Mouse (Mus musculus) lung, postnatal 4 days (tissue): ENCODE data around the gene Lst1.
A peak's percentile ranks its signal among the peaks of the same experiment; 100 is the strongest.

Experiments used
- DNase-seq, 2 experiments: peaks; one replicate each; pipeline ENCODE4 v3.0.0; 2021

The Lst1 gene

DNA sequence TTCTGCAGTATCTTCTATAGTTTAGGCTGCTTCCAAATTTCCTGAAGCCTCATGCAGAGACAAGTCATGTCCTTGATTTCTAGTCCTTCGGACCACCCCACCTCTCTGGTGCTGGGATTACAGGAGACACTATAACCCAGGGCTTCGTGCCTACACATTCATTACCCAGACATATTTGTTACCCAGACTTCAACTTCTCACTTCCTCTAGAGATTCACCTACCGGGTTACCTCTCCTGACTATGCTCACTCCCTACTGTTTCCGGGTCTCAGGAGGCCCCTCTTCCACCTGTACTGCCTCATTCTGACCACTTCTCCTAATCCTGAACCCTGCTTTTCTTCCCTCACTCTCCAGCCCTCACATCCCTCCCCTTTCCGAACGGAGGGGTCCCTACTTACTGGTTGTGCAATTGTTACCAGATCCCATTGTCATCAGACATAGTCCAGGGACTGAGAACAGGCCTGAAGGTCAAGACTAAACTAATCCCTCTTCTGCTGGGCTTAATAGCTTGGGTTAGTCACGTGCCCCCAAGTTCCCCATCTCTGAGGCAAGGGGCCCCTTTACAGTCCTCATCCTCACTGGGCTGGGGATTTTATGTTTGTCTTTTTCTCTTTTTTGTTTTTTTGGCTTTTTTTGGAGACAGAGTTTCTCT, at the start of gene Lst1:
Gene Lst1 (minus strand): TSS at position 481 of the 652 bp plus-strand sequence.
- DNase-seq: no peak

DNA sequence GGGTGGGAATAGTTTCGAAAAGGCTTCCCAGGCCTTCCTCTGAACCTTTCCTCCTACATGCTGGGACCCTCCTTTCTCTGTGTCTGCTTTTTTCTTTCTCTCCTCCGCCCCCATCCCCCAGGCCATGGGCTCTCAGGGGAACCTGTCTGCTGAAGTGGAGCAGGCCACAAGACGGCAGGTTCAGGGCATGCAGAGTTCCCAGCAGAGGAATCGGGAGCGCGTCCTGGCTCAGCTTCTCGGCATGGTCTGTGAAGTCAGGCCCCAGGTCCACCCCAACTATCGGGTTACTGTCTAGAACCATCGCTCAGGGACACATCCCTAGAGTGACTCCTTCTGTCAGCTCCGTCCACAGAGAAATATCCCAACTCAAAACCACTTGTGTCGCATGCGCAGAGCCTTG, 49.3 kb upstream of the Lst1 start:
- DNase-seq: no peak

DNA sequence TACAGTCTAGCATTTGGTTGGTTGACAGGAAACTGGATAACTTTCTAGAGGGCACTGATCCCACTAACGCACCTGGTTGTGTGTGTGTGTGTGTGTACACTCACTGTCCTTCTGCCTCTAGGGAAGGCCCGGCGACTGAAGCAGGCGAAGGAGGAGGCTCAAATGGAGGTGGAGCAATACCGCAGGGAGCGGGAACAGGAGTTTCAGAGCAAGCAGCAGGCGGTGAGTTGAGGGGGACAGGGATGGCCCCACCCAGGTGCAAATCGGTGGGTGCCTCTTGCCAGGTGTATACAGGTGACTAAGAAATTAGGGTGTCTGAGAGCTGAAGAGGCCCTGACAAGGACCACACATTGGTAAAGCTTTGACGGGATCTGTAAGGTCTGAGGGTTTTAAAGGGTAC, 48.8 kb upstream of the Lst1 start:
- DNase-seq: peak in 1 of 2 experiments; percentile 23

DNA sequence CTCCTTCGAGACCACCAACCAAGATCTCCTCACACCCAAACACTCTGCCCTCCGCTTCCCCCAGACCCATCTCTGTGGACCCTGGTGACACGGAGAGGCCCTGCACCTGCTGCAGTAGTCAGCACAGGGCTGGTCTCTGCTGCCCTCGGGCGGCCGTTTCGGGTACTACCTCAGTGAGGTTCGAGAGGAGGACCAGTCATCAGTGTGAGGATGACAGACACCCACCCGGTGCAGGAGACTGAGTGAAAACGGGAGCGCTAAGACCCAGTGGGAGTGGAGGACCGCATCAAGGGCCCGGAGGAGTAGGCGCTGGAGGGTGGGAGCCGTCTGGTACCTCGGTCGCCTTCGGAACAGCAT, 48.1 kb upstream of the Lst1 start:
- peak; percentile 92 to 98 for DNase-seq

DNA sequence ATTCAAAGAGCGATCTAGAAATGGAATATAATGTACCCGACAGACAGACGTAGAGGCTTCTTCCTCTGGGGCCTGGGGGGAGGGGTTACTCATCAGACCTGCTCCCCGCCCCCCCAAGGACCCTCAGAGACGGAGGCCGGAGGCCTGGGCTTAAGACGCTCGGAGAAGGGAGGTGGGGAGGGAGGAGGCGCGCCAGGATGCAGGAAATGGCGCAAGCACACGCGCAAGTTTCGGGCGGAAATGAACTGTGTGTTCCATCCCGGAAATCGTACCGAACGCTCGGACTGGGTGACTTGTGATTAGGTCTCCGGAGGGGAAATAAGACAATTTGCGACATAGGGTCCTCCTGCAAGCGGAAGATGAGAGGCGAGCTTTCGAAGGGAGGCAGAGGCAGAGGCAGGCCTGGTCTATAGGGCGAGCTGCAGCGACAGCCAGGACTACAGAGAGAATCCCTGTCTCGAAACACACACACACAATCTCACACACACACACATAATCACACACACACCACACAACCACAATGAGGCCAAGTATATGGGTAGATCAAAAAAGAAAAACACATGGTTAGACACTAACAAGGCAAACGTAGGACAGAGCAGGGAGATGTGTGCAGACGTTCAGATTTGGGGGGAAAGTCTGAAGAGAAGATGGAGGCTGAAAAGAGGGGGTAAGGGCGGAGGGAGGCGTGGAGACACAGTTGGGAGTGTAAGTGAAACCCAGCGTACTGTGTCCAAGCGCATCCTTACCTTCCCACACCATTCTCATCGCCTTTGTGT, 47.6 kb upstream of the Lst1 start, which contains the start of gene Nfkbil1:
Gene Nfkbil1 (minus strand): TSS at position 179 of the 776 bp plus-strand sequence.
- DNase-seq: peak; percentile 93 to 95

DNA sequence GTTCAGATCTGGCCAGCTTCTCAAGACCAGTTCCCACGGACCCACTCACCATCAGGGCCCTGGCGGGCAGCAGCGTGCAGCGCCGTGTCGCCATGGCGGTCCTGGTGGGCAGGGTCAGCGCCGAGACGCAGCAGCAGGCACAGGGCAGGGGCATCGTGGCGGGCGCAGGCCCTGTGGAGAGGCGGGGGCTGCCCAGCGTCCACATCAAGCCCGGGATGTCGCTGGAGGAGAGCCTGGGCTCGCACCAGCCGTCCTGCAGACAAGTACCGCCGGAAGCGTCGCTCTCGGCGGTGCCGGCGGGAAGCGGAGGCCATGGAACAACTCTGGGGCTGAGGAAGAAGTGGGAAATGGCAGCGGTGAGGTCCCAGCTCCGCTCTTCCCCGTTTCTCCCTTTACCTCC, 46.7 kb upstream of the Lst1 start:
- DNase-seq: peak; percentile 69 to 78

DNA sequence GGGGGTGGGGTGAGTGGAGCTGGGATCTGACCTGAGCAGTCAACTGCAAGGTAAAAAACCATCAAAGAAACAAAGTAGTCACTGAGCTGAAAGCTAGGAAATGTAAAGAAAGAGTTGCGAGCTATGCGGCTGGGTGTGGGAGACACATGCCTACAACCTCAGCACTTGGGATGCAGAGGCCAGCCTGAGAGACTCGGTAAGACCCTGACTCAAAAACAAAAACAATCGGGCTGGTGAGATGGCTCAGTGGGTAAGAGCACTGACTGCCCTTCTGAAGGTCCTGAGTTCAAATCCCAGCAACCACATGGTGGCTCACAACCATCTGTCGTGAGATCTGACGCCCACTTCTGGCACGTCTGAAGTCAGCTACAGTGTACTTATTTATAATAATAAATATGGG, 45.9 kb upstream of the Lst1 start:
- peak in 1 of 2 experiments; percentile 20 for DNase-seq

DNA sequence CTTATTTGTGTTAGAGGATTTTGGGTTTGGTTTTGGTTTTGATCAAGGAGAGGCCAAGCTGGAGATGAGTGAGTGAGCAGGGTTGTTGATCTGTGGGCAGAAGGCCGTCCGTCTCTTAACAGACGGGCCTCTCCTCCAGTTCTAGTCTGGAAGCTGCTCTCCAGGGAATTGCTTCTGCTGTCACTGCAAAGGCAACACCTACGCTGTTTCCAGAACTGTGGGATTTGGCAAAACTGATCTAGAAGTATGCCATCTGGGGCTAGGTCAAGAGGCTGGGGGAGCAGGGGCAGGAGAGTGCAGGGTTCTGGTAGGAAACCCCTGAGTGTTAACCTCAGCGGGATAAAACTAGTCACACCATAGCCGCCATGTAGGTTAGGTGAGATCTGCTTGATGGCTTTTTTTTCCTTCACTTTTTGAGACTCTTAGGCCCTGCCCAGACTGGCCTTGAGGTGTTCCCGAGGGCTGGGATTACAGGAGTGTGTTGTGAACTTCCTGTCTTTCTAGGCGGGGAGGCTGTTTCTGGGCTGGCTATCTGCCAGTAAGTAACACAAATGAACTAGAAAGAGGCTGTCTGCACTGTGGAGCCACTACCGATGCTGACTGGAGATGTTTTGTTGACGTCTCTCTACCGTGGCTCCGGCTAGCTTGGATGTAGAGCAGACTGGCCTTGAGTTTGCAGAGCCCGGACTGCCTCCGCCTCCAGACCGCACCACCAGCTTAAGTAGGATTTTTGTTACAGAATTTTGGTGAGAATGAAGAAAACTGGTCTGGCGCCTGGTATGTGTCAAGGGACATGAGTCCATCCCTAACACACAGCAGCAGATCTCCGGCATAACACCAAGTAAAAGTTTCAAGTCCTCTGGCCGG, 45.1 kb upstream of the Lst1 start, which contains the start of gene Atp6v1g2:
Gene Atp6v1g2 (plus strand): TSS at position 547 of the 867 bp plus-strand sequence.
- peak in 1 of 2 experiments; percentile 30 for DNase-seq

DNA sequence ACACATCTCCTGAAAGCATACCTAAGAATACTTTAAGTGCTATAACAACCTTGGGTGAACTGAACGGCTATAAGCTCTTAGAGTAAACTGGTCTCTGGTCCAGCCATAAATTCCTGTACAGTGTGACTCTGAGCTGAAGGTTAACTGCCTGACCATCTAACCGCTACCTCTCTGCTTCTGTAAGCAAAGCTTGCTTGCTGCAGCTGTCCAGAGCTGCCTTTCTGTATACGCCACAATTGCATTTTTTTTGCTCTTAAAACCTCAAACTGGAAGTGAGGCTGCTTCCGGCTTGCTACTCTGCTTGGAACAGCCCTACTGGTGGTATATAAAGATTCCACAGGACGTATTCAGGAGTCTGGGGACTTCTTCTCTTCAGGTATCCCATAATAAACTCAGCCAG, 44.4 kb upstream of the Lst1 start:
- no peak for DNase-seq

DNA sequence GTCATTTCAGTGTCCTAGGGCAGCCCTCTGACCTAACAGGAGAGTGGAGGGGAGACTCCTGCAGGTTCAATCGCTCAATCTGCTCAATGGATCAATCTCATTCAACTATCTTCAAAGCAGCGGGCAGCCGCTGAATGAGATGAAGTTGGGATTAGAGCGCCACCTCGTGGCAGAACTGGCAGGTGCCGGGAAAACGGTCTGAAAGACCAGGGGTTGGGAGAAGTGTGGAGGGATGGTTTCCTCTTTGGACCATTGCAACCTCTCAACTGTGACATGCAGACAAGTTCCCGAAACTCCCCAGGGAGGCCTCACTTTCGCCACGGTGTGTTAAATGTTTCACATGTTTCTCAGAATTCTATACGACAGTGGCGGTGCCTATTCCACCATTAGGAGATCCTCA, 43.8 kb upstream of the Lst1 start:
- peak; percentile 81 to 91 for DNase-seq

DNA sequence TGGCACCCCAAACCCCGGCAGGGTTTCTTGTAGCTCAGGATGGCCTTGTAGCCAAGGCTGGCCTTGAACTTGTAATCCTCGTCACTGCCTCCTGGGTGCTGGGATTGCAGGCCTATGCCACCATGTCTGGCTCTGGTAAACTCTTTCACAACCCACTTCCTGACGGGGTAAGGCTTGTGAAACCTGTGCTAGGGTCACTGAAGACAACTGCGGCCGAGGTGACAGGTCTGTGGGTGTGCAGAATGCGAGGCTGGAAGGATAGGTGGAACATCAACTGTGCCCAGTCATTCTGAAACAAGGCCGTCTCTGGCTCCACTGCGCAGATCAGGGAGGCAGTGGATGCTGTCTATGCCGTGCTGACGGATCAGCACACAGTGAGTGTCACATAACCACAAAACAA, 42.8 kb upstream of the Lst1 start:
- no peak for DNase-seq

DNA sequence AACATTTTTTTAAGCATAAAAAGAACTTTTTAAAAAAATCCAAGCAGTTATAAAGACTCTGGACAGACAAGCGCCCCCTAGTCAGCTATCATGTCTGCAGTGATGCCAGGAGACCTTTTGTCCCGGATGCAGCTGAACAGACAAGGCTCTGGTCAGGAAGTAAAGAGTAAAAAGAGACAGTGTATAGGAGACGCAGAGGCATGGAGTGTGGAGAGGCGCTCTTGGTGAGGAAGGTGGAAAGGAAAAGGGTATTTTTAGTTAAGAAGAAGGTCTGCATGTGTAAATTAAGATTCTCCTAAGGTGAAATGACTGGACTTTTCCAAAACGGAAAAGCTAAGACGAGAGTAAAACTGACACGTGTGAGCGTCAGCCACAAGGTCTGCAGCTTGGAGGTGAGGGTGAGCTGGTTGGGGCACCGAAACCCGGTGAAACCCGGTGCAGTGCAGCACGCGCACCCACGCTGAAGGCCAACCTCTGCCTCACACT, 38.4 kb upstream of the Lst1 start:
- no peak for DNase-seq

DNA sequence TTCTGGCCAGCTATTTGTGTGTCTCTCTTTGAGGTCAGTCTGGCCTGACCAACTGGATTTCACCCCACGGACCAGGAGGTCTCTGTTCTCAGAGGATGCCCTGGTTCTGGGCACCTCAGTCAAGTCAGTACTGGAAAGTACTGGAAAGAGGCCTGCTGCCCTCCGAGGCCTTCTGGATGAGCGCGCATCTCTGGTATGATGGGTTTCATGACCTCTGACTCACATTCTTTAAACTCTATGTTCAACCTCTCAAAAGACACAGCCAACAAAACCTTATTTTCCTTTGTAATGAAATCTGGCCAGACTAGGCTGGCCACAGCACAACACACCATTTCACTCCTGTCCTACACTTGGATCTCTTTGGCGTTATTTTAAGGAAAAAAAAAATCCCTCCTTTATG, 37.2 kb upstream of the Lst1 start:
- no peak for DNase-seq

DNA sequence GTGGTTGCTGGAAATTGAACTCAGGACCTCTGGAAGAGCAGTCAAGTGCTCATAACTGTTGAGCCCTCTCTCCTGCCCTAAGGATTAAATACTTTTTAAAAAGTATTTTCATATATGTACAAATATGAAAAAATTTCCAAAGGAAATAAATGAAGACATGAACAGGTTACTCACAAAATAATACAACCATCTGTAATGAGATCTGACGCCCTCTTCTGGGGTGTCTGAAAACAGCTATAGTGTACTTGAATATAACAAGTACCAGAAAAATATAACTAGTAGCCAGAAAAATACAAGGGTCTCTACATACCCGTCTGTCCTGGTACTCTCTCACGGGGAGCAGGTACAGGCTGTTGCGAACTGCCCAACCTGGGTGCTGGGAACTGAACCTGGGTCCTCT, 36.4 kb upstream of the Lst1 start:
- no peak for DNase-seq

DNA sequence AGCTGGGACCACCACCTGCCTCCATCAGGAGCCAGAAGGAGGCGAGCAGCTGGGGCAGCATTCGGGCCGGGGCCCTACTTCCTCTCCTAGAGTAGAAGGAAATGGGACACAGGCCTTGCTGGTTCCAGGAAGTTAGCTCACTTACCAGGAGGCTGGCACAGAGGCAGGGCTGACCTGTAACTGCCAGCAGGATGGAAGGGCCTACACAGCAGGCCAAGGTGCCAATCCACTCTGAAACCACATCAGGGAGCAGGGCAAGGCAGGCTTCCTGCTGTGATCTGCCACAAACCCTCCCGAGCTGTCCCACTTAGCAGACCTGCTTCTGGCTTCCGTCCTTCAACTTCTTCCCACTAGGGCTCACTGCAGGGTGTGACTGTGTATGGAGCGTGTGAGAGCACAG, 34.1 kb upstream of the Lst1 start:
- DNase-seq: peak; percentile 58 to 72

DNA sequence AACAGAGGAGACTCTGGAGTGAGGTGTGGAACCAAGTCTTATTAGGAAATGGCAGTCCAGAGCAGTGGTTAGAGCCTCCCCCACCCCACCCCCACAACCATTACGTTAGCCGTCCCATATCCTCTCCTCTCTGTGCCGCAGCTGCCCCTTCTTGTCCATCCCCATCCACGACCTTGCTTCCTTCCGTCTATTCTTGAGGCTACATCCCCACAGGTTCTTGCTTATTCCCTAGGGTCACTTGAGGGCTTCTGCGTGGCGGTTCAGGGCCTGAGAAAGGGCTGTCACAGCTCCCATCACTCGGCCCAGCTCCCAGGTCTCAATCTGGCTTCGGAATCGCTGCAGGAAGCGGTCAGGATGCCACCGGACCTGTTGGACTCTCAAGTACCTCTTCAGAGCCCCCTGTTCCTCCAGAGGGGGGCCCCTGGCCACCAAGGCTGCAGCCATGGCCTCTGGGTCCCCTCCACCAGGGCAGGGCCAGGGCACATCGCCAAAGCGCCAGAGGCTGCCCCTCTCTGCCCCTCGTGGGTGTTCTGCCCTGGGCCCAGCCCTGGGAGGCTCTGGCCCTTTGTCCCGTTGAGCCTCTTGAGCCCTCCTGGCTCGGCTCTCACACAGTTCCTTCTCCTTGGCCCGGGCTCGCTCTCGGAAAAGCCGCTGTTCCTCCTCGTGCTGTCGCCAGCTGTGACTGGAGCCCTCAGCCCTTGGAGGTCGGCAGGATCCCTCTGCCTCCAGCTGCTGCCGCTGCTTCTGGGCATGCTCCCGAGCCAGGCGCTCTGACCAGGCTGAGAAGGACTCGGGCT, 32.1 kb upstream of the Lst1 start, which contains the start of gene Gm16181:
Gene Gm16181 (plus strand): TSS at position 679 of the 797 bp plus-strand sequence.
- peak; percentile 62 to 85 for DNase-seq

DNA sequence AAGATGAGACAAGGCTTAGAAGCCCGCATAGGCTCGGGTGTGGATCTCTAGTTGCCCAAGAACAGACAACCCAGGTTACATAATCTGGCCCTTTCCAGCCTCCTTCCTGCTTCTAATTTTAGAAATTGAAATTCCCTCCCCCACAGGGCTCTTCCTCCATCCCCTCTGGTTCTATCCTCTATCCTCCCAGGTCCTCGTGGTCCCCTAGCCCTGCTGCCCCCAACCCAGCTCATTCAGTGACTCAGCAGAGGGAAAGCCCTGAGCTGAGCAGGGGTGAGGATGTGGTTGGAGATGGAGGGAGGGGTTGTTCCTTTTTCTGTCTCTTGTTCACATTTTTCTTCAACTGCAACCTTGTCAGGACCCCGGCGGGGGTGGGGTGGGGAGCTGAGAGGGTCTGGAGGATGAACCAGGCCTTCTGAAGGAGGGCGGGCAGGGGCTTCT, 31.4 kb upstream of the Lst1 start:
- peak in 1 of 2 experiments; percentile 43 for DNase-seq

DNA sequence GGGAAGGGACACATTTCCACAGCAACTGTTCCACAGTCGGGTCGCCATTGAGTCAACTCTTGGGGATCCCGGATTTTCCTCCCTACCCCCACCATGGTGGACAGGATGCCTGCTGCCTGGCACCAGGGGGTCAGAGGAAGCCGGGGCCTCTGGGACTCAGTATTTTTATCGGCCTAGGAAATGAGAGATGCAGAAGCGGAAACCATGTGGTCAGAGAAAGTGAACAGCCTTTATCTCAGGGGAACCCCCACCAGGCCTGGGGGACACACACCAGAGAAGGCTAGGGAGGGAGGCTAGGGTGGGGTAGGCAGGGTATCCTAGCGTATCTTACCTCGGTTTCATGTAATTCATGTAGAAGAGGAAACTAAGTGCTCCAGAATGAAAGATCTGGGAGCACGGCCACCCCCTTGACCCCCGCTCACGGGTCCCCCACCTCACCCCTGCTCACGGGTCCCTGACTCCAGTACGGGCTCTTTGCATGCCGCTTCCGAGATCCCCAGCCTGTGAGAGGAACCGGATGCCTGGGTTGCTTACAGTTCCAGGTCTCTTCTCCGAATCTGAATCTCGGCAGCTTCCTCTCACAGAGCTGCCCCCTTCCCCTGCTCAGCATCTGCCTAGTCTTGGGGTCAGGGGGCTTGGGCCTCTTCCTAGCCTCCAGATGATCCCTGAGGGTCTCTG, 30.4 kb upstream of the Lst1 start:
- peak; percentile 62 to 75 for DNase-seq

DNA sequence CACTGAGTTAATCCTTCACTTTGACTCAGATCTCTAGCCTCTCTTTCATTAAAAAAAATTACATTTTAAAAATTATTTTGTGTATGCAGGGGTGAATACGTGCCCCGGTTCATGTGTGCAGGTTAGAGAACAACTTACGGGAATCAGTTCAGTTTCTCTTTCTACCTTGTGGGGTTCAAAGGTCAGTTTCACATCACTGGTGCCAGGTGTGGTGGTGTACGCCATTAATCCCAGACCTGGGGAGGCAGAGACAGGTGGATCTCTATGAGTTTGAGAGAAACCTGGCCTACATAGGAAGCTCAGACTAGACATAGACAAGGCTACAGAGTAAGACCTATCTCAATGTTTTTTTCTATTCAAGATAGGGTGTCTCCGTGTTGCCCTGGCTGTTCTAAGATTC, 24.8 kb upstream of the Lst1 start:
- DNase-seq: no peak

DNA sequence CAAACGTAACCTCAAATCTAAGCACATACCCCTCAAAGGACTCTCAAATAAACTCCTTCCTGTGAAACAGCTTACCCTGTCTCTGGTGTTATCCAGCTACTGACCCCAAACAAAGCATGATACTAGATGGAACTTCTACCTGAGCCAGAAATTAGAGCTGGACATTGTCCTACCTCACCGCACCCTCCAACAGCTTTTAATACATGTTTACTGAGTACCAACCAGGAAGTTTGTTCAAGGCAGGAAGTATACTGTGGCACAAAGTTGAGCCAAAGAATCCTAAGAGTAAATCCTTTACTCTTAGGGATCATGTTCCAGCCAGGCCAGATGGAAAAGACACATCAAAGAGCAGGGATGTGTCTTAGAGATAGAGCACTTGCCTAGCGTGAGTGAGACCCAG, 22.4 kb upstream of the Lst1 start:
- no peak for DNase-seq

DNA sequence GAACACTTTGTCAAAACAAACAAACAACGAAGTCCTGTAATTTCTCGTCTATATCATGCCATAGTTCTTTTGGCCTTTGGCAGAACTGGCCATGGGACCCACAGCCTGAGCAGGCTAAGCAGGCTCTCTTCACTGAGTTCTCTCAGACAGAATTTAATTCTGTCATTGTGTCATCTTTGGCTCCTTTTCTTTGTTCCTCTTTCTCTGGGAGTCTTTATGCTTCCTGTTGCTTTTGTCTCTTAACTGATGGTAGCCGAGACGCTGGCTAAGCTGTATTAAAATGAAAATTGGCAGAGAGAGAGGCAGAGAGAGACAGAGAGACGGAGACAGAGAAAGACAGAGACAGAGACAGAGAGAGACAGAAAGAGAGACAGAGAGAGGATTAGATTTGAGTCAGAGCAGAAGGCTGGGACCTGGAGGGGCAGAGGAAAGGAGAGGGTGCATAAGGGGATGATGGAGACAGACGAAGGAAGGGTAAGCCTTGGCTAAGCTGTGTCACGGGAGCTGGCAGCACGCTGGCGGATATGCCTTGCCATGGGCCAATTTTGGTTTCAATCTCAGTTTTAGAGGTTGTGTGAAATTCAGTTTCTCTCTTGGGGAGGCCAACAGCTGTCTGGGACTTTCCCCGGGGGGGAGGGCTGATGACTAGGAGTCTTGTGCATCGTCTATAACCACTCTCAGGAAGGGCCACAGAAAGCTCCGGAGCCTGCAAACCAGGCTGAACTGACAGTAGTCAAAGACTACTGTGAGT, 21.7 kb upstream of the Lst1 start:
- DNase-seq: no peak
